Mouse (Mus musculus) MEL (cell line): ENCODE measurements around the gene Il6st. TPM values are rescaled to one million over a fixed set of nuclear protein-coding genes. Genes with fewer than 3 reads are reported as not detected.

Experiments
- DNase-seq: peaks from one replicate; pipeline ENCODE4 v3.0.0; 2011; ENCODE audit warnings: low read depth, low spot score
- H3K27ac ChIP-seq: 2 replicates; pipeline ENCODE4 v1.5.1; 2012; ENCODE audit warnings: low read depth, mild to moderate bottlenecking, control low read depth, low read length, moderate library complexity; ENCODE audit not compliant: control insufficient read depth
- H3K27me3 ChIP-seq, 2 experiments: fragments of 150-350 bp in 1 of 2; sonication (generic) in 1 of 2; 2 replicates each; pipeline ENCODE4 v1.6.1; 2012; ENCODE audit warnings: low read length in 2 of 2, mild to moderate bottlenecking in 2 of 2, improper control_type of control experiment in 1 of 2, moderate library complexity in 1 of 2; ENCODE audit not compliant: insufficient read depth in 2 of 2, control insufficient read depth in 1 of 2
- H3K36me3 ChIP-seq, 2 experiments: 2 replicates each; pipeline ENCODE4 v1.6.1; 2012 to 2014; ENCODE audit warnings: low read length in 2 of 2, improper control_type of control experiment in 1 of 2, inconsistent platforms in 1 of 2, mild to moderate bottlenecking in 1 of 2; ENCODE audit not compliant: insufficient read depth in 2 of 2, control insufficient read depth in 1 of 2
- H3K4me1 ChIP-seq, 2 experiments: fragments of 150-350 bp in 1 of 2; sonication (generic) in 1 of 2; 2 replicates each; pipeline ENCODE4 v1.6.1; 2012; ENCODE audit warnings: low read length in 2 of 2, improper control_type of control experiment in 1 of 2, mild to moderate bottlenecking in 1 of 2; ENCODE audit not compliant: insufficient read depth in 2 of 2, control insufficient read depth in 1 of 2
- H3K4me3 ChIP-seq, 2 experiments: fragments of 150-350 bp in 1 of 2; sonication (generic) in 1 of 2; 2 replicates each; pipeline ENCODE4 v1.5.1; 2012; ENCODE audit warnings: low read depth in 2 of 2, low read length in 2 of 2, mild to moderate bottlenecking in 2 of 2, moderate library complexity in 2 of 2, control low read depth in 1 of 2, improper control_type of control experiment in 1 of 2; ENCODE audit not compliant: control insufficient read depth in 1 of 2, insufficient read depth in 1 of 2
- H3K79me2 ChIP-seq: 2 replicates; pipeline ENCODE4 v1.6.1; 2012; ENCODE audit warnings: mild to moderate bottlenecking, low read length, moderate library complexity; ENCODE audit not compliant: control insufficient read depth, poor library complexity, insufficient read depth
- H3K9ac ChIP-seq: 2 replicates; pipeline ENCODE4 v1.6.1; 2012; ENCODE audit warnings: low read depth, mild to moderate bottlenecking, control low read depth, low read length, moderate library complexity; ENCODE audit not compliant: control insufficient read depth, poor library complexity, severe bottlenecking
- H3K9me3 ChIP-seq: fragments of 150-350 bp; sonication (generic); replicated peaks from 2 replicates; pipeline ENCODE4 v1.6.1; 2012; ENCODE audit warnings: mild to moderate bottlenecking, low read length, improper control_type of control experiment, moderate library complexity; ENCODE audit not compliant: insufficient read depth
- BHLHE40 ChIP-seq: IDR thresholded peaks from 2 replicates; pipeline ENCODE4 v1.6.1; 2012; ENCODE audit warnings: low read depth, mild to moderate bottlenecking, inconsistent platforms, low read length, improper control_type of control experiment, borderline replicate concordance
- CHD1 ChIP-seq: IDR thresholded peaks from 2 replicates; pipeline ENCODE4 v1.6.1; 2012; ENCODE audit warnings: low read depth, mild to moderate bottlenecking, inconsistent platforms, low read length, improper control_type of control experiment
- CTCF ChIP-seq, 3 experiments: IDR thresholded peaks in 2 of 3; conservative IDR thresholded peaks in 1 of 3; 2 replicates each; pipeline ENCODE4 v1.5.1; 2011 to 2012; ENCODE audit warnings: low read length in 3 of 3, low read depth in 2 of 3, mild to moderate bottlenecking in 2 of 3, improper control_type of control experiment in 1 of 3, inconsistent platforms in 1 of 3, mixed read lengths in 1 of 3, moderate library complexity in 1 of 3; ENCODE audit not compliant: control insufficient read depth in 1 of 3, insufficient read depth in 1 of 3, poor library complexity in 1 of 3, severe bottlenecking in 1 of 3
- EP300 ChIP-seq, 2 experiments: IDR thresholded peaks; 2 replicates each; pipeline ENCODE4 v1.6.1; 2011; ENCODE audit warnings: improper control_type of control experiment in 2 of 2, low read length in 2 of 2, low read depth in 1 of 2, mild to moderate bottlenecking in 1 of 2
- ETS1 ChIP-seq: IDR thresholded peaks from 2 replicates; pipeline ENCODE4 v1.6.1; 2012; ENCODE audit warnings: low read depth, mild to moderate bottlenecking, inconsistent platforms, low read length, improper control_type of control experiment, moderate library complexity
- GABPA ChIP-seq: IDR thresholded peaks from 2 replicates; pipeline ENCODE4 v1.6.1; 2012; ENCODE audit warnings: low read depth, mild to moderate bottlenecking, inconsistent platforms, low read length, improper control_type of control experiment, moderate library complexity
- GATA1 ChIP-seq: IDR thresholded peaks from 2 replicates; pipeline ENCODE4 v1.6.1; 2011; ENCODE audit warnings: low read depth, low read length, improper control_type of control experiment
- JUND ChIP-seq: IDR thresholded peaks from 2 replicates; pipeline ENCODE4 v1.6.1; 2011; ENCODE audit warnings: low read depth, mild to moderate bottlenecking, improper control_type of control experiment, low read length
- MYB ChIP-seq: IDR thresholded peaks from 2 replicates; pipeline ENCODE4 v1.6.1; 2011; ENCODE audit warnings: mild to moderate bottlenecking, low read depth, low read length, improper control_type of control experiment
- NRF1 ChIP-seq: IDR thresholded peaks from 2 replicates; pipeline ENCODE4 v1.6.1; 2014; ENCODE audit warnings: low read depth, mild to moderate bottlenecking, inconsistent platforms, low read length, improper control_type of control experiment, moderate library complexity; ENCODE audit not compliant: poor library complexity, insufficient read depth, severe bottlenecking
- POLR2AphosphoS5 ChIP-seq: IDR thresholded peaks from 2 replicates; pipeline ENCODE4 v1.6.1; 2012; ENCODE audit warnings: low read depth, borderline replicate concordance, mild to moderate bottlenecking, inconsistent platforms, low read length, moderate library complexity, mixed read lengths
- RAD21 ChIP-seq: IDR thresholded peaks from 2 replicates; pipeline ENCODE4 v1.6.1; 2011; ENCODE audit warnings: mild to moderate bottlenecking, low read depth, low read length, improper control_type of control experiment
- TAL1 ChIP-seq: IDR thresholded peaks from 2 replicates; pipeline ENCODE4 v1.6.1; 2012; ENCODE audit warnings: mild to moderate bottlenecking, inconsistent platforms, low read length, moderate library complexity, mixed read lengths
- TBP ChIP-seq: IDR thresholded peaks from 2 replicates; pipeline ENCODE4 v1.8.0; 2011; ENCODE audit warnings: low read depth, low read length, improper control_type of control experiment
- USF1 ChIP-seq: IDR thresholded peaks from 2 replicates; pipeline ENCODE4 v1.6.1; 2014; ENCODE audit warnings: low read depth, mild to moderate bottlenecking, inconsistent platforms, low read length, improper control_type of control experiment, moderate library complexity
- ZKSCAN1 ChIP-seq: IDR thresholded peaks from 2 replicates; pipeline ENCODE4 v1.6.1; 2012; ENCODE audit warnings: low read depth, mild to moderate bottlenecking, inconsistent platforms, low read length, improper control_type of control experiment, moderate library complexity
- polyA plus RNA-seq, 2 experiments: library from polyadenylated mRNA; stranded (reverse) in 1 of 2; unstranded in 1 of 2; fragments of >175 nt in 1 of 2; fragments of >200 nt in 1 of 2; gene quantifications; 2 replicates each; pipeline versions ENCODE4 v1.2.1 to v1.2.4; 2012; ENCODE audit warnings: low replicate concordance in 2 of 2, low read depth in 1 of 2; ENCODE audit not compliant: insufficient read length in 2 of 2, insufficient read depth in 1 of 2, missing spikeins in 1 of 2
- total RNA-seq: library from RNA; depleted of rRNA; stranded (reverse); fragments of 300-350 nt; gene quantifications from 2 replicates; pipeline ENCODE4 v1.2.3, GENCODE M21; 2012

Gene Il6st
- total and polyA plus RNA-seq, 3 experiments, result 1.7 to 3.7 TPM; not detected in 1

- Histone ChIP-seq H3K4me1 (peaks cover 4 to 5% of the 10 kb centered on the region in 2 experiments; a peak in 2 of 4 replicates), H3K36me3 (peaks cover 0 to 8% of the 10 kb centered on the region in 2 experiments; a peak in 2 of 4 replicates), H3K9me3 (no peaks in the 10 kb centered on the region), H3K79me2 (no peaks in the 10 kb centered on the region), H3K27me3 (no peaks in the 10 kb centered on the region), H3K9ac (no peak overlapping the region), H3K4me3 (no peak overlapping the region), H3K27ac (no peak overlapping the region)
- DNase-seq, result no peak
- TF ChIP-seq TAL1, result no peak
- TF ChIP-seq CTCF (IDR thresholded peaks at IDR 0.05 in 2 of 3, conservative IDR thresholded peaks at IDR 0.05 in 1 of 3; ENCODE audit: control insufficient read depth in 1 of 3, insufficient read depth in 1 of 3, low read depth in 2 of 3, low read length in 3 of 3, poor library complexity in 1 of 3, severe bottlenecking in 1 of 3), result no peak
- no peak for TF ChIP-seq BHLHE40
- TF ChIP-seq ZKSCAN1, result no peak
- no peak for TF ChIP-seq USF1
- no peak for TF ChIP-seq GATA1
Observed at GRCm38 (mm10) chr13:112486676-112487075, 22.8 kb downstream of the Il6st start.

GRCm38 (mm10) chr13:112490036-112490435 lies 26.2 kb downstream of the Il6st start:
- Histone ChIP-seq H3K9ac (no peak overlapping the region), H3K27ac (no peak overlapping the region), H3K36me3 (peaks cover 0 to 8% of the 10 kb centered on the region in 2 experiments; a peak in 2 of 4 replicates), H3K27me3 (no peaks in the 10 kb centered on the region), H3K4me3 (no peak overlapping the region), H3K79me2 (no peaks in the 10 kb centered on the region), H3K9me3 (no peaks in the 10 kb centered on the region), H3K4me1 (peaks cover 4 to 5% of the 10 kb centered on the region in 2 experiments; a peak in 2 of 4 replicates)
- TF ChIP-seq GATA1, result 0 out of 2 replicates have a peak, but pooled peaks have one; percentile 35
- no peak for TF ChIP-seq POLR2AphosphoS5
- TF ChIP-seq GABPA, result no peak
- TF ChIP-seq MYB, result no peak
- no peak for TF ChIP-seq TBP
- peak in 1 of 2 experiments; percentile 54; a peak in 2 of 4 replicates for TF ChIP-seq EP300 (IDR thresholded peaks at IDR 0.05; ENCODE audit: low read depth in 1 of 2, low read length in 2 of 2)
- TF ChIP-seq CHD1, result no peak
- TF ChIP-seq NRF1, result no peak
- peak; percentile 44; the same call in 1 of the 2 replicates for TF ChIP-seq ETS1
- TF ChIP-seq RAD21, result no peak
- TF ChIP-seq TAL1, result no peak
- TF ChIP-seq JUND, result 0 out of 2 replicates have a peak, but pooled peaks have one; percentile 68
- DNase-seq, result peak; percentile 80
